19 mouse cellular contexts compared by ENCODE assay signal in genomic region chr8:72260585-72260984, GRCm38 (mm10). TPM values are rescaled to one million over a fixed set of nuclear protein-coding genes. Genes with fewer than 3 reads are reported as not detected.
DNase-seq lines count a peak whose midpoint lies in the region; ATAC-seq and TF ChIP-seq lines count a peak whose summit lies in the region.
"Had no signal": no experiment of that assay in that cellular context is flagged by ENCODE, and none has a peak within 500 bp of the region (broad histone marks: within the 10 kb centered on the region; RNA-seq: fewer than 3 reads in every experiment).

No protein-coding gene starts in this region.

- peak; percentile 32 for DNase-seq in adrenal gland, postnatal 10 days
- no peak for DNase-seq in adrenal gland, postnatal 4 days (ENCODE audit: low spot score in 2 of 2)
- DNase-seq in heart, postnatal 4 days, result no peak
- DNase-seq in midbrain, postnatal 0 days (ENCODE audit: low spot score), result no peak
- no peak for DNase-seq in midbrain, embryonic 10.5 days (ENCODE audit: low spot score)
- DNase-seq in layer of hippocampus, adult 18-20 months (ENCODE audit: low spot score in 2 of 2), result no peak
- DNase-seq: cerebellum, adult 11-12 months; layer of hippocampus, adult 9-11 months; right cerebral cortex, postnatal 25 days had no signal

- 48% methylated on average over 4 of the region's 4 CpGs for WGBS in heart, embryonic 12.5 days
- WGBS in midbrain, postnatal 0 days, result 51% methylated on average over 4 of the region's 4 CpGs
- WGBS in midbrain, embryonic 10.5 days, result 70% methylated on average over 4 of the region's 4 CpGs

- TF ChIP-seq CTCF in midbrain, postnatal 0 days (IDR thresholded peaks at IDR 0.05), result no peak

- no peak overlapping the region for H3K9ac ChIP-seq in heart, embryonic 12.5 days
- no peak overlapping the region for H3K9ac ChIP-seq in midbrain, postnatal 0 days (replicated peaks; ENCODE audit: low read length, poor library complexity, severe bottlenecking)
- H3K9ac ChIP-seq: liver, embryonic 13.5 days had no signal

- H3K4me2 ChIP-seq in heart, embryonic 12.5 days, result no peak overlapping the region
- no peak overlapping the region for H3K4me2 ChIP-seq in midbrain, postnatal 0 days (ENCODE audit: low read depth, low read length, poor library complexity, severe bottlenecking)
- H3K4me2 ChIP-seq: liver, embryonic 13.5 days had no signal

- no peak overlapping the region for H3K4me3 ChIP-seq in heart, embryonic 12.5 days
- no peak overlapping the region for H3K4me3 ChIP-seq in midbrain, postnatal 0 days (ENCODE audit: low read depth, low read length)
- no peak overlapping the region for H3K4me3 ChIP-seq in midbrain, embryonic 10.5 days
- H3K4me3 ChIP-seq: erythroblast, embryonic 14.5 days; liver, embryonic 13.5 days had no signal

- peaks cover 11% of the 10 kb centered on the region for H3K36me3 ChIP-seq in heart, embryonic 12.5 days
- H3K36me3 ChIP-seq in midbrain, postnatal 0 days (ENCODE audit: insufficient read depth, low read length), result 0 out of 2 replicates have a peak, but pooled peaks cover 5% of the 10 kb centered on the region
- peaks cover 14% of the 10 kb centered on the region for H3K36me3 ChIP-seq in midbrain, embryonic 10.5 days

- peaks cover 21% of the 10 kb centered on the region for H3K4me1 ChIP-seq in heart, embryonic 12.5 days (replicated peaks)
- no peaks in the 10 kb centered on the region for H3K4me1 ChIP-seq in midbrain, postnatal 0 days (ENCODE audit: insufficient read depth, low read length)
- no peaks in the 10 kb centered on the region for H3K4me1 ChIP-seq in midbrain, embryonic 10.5 days

- no peak for ATAC-seq in heart, embryonic 12.5 days (ENCODE audit: insufficient number of reproducible peaks, low FRiP score)
- 0 out of 2 replicates have a peak, but pooled peaks have one; percentile 1 for ATAC-seq in midbrain, postnatal 0 days (ENCODE audit: low FRiP score)
- ATAC-seq in inflammation-experienced regulatory T-cells, adult 6 months, result peak; percentile 75

- no peaks in the 10 kb centered on the region for H3K9me3 ChIP-seq in heart, embryonic 12.5 days (replicated peaks)
- H3K9me3 ChIP-seq in midbrain, postnatal 0 days (ENCODE audit: low read length), result no peaks in the 10 kb centered on the region
- H3K9me3 ChIP-seq in midbrain, embryonic 10.5 days (replicated peaks), result no peaks in the 10 kb centered on the region
- H3K9me3 ChIP-seq: liver, embryonic 13.5 days had no signal

- H3K27me3 ChIP-seq in heart, embryonic 12.5 days (replicated peaks), result no peaks in the 10 kb centered on the region
- no peaks in the 10 kb centered on the region for H3K27me3 ChIP-seq in midbrain, postnatal 0 days (ENCODE audit: insufficient read depth, low read length)
- no peaks in the 10 kb centered on the region for H3K27me3 ChIP-seq in midbrain, embryonic 10.5 days (ENCODE audit: low read depth, poor library complexity, severe bottlenecking)
- H3K27me3 ChIP-seq: liver, embryonic 13.5 days had no signal

- H3K27ac ChIP-seq in heart, embryonic 12.5 days (ENCODE audit: poor library complexity, severe bottlenecking), result peak overlapping the region; percentile 29; the same call in 1 of the 2 replicates
- no peak overlapping the region for H3K27ac ChIP-seq in midbrain, postnatal 0 days (ENCODE audit: low read depth, low read length)
- no peak overlapping the region for H3K27ac ChIP-seq in midbrain, embryonic 10.5 days (replicated peaks)
- H3K27ac ChIP-seq: hindbrain, postnatal 0 days; kidney, postnatal 0 days; liver, embryonic 13.5 days; stomach, postnatal 0 days had no signal

RNA-seq across cellular contexts. Expression of gene Ap1m1, which starts 20.8 kb away (rescaled TPM):
- 10 to 100 TPM; 66.8 to 81.0 TPM for total RNA-seq in adrenal gland, postnatal 10 days (2021)
- total RNA-seq in adrenal gland, postnatal 4 days (2021), result 10 to 100 TPM; 75.7 to 81.1 TPM
- polyA plus RNA-seq in heart, embryonic 12.5 days (2016; fragmentation: Nextera tagmentation; extraction: Ambion mirVana), result 112 and 113 TPM in 2 replicates
- total RNA-seq in heart, postnatal 4 days (2021), result 10 to 100 TPM; 66.5 to 71.7 TPM
- total RNA-seq in midbrain, postnatal 0 days (2014; rRNA removed), result 81.8 and 97.2 TPM in 2 replicates
- 252 and 260 TPM in 2 replicates for polyA plus RNA-seq in midbrain, postnatal 0 days (2015; fragmentation: Nextera tagmentation; extraction: Ambion mirVana)
- 201 and 235 TPM in 2 replicates for polyA plus RNA-seq in midbrain, embryonic 10.5 days (2016; fragmentation: Nextera tagmentation; extraction: Ambion mirVana)
- polyA plus RNA-seq in inflammation-experienced regulatory T-cells, adult 6 months (2017; shearing (Covaris generic)), result 100 to 1,000 TPM; 113 to 130 (median 120) TPM
- total RNA-seq in layer of hippocampus, adult 18-20 months (2021), result 10 to 100 TPM; 84.2 to 87.4 TPM

RNA-seq across cellular contexts. Expression of gene Fam32a, which starts 41.1 kb away (rescaled TPM):
- total RNA-seq in adrenal gland, postnatal 10 days (2021), result 10 to 100 TPM; 43.8 to 46.8 TPM
- 10 to 100 TPM; 67.3 to 72.7 TPM for total RNA-seq in adrenal gland, postnatal 4 days (2021)
- 43.9 and 44.7 TPM in 2 replicates for polyA plus RNA-seq in heart, embryonic 12.5 days (2016; fragmentation: Nextera tagmentation; extraction: Ambion mirVana)
- 10 to 100 TPM; 25.4 to 26.5 TPM for total RNA-seq in heart, postnatal 4 days (2021)
- 113 and 116 TPM in 2 replicates for total RNA-seq in midbrain, postnatal 0 days (2014; rRNA removed)
- polyA plus RNA-seq in midbrain, postnatal 0 days (2015; fragmentation: Nextera tagmentation; extraction: Ambion mirVana), result 91.6 and 92.5 TPM in 2 replicates
- polyA plus RNA-seq in midbrain, embryonic 10.5 days (2016; fragmentation: Nextera tagmentation; extraction: Ambion mirVana), result 75.2 and 83.1 TPM in 2 replicates
- 100 to 1,000 TPM in 2 of 3 experiments, 10 to 100 TPM in 1; 94.4 to 119 (median 103) TPM for polyA plus RNA-seq in inflammation-experienced regulatory T-cells, adult 6 months (2017; shearing (Covaris generic))
- total RNA-seq in layer of hippocampus, adult 18-20 months (2021), result 10 to 100 TPM; 64.2 to 70.1 TPM

RNA-seq across cellular contexts. Expression of gene Gm10282, which starts 44.5 kb away (rescaled TPM):
- total RNA-seq in adrenal gland, postnatal 10 days (2021), result 10 to 100 TPM; 18.5 to 18.7 TPM
- 10 to 100 TPM; 30.9 to 31.2 TPM for total RNA-seq in adrenal gland, postnatal 4 days (2021)
- polyA plus RNA-seq in heart, embryonic 12.5 days (2016; fragmentation: Nextera tagmentation; extraction: Ambion mirVana), result 17.1 and 19.9 TPM in 2 replicates
- 10 to 100 TPM; 34.9 to 36.3 TPM for total RNA-seq in heart, postnatal 4 days (2021)
- 2.4 and 3.9 TPM in 2 replicates for total RNA-seq in midbrain, postnatal 0 days (2014; rRNA removed)
- 9.0 and 10.2 TPM in 2 replicates for polyA plus RNA-seq in midbrain, postnatal 0 days (2015; fragmentation: Nextera tagmentation; extraction: Ambion mirVana)
- 38.0 and 38.7 TPM in 2 replicates for polyA plus RNA-seq in midbrain, embryonic 10.5 days (2016; fragmentation: Nextera tagmentation; extraction: Ambion mirVana)
- polyA plus RNA-seq in inflammation-experienced regulatory T-cells, adult 6 months (2017; shearing (Covaris generic)), result 100 to 1,000 TPM in 1 of 3 experiments, 10 to 100 TPM in 2; 20.4 to 115 (median 45.5) TPM
- 1 to 10 TPM; 4.8 to 6.0 TPM for total RNA-seq in layer of hippocampus, adult 18-20 months (2021)

RNA-seq across cellular contexts. Expression of gene Gm11034, which starts 47.1 kb away (rescaled TPM):
- not detected for total RNA-seq in adrenal gland, postnatal 10 days (2021)
- not detected for total RNA-seq in adrenal gland, postnatal 4 days (2021)
- not detected in 2 replicates for polyA plus RNA-seq in heart, embryonic 12.5 days (2016; fragmentation: Nextera tagmentation; extraction: Ambion mirVana)
- total RNA-seq in heart, postnatal 4 days (2021), result not detected
- not detected in 2 replicates for total RNA-seq in midbrain, postnatal 0 days (2014; rRNA removed)
- polyA plus RNA-seq in midbrain, postnatal 0 days (2015; fragmentation: Nextera tagmentation; extraction: Ambion mirVana), result not detected in 2 replicates
- polyA plus RNA-seq in midbrain, embryonic 10.5 days (2016; fragmentation: Nextera tagmentation; extraction: Ambion mirVana), result not detected in 2 replicates
- not detected for polyA plus RNA-seq in inflammation-experienced regulatory T-cells, adult 6 months (2017; shearing (Covaris generic))
- not detected for total RNA-seq in layer of hippocampus, adult 18-20 months (2021)
- total RNA-seq: gastrocnemius, postnatal 25 days; hindbrain, postnatal 0 days; left cerebral cortex, postnatal 36 days; MEL had no signal
- polyA plus RNA-seq: erythroblast, embryonic 14.5 days; hindbrain, postnatal 0 days; kidney, postnatal 0 days; liver, embryonic 13.5 days; stomach, postnatal 0 days had no signal

RNA-seq across cellular contexts. Expression of gene Cib3, which starts 47.9 kb away (rescaled TPM):
- not detected for total RNA-seq in adrenal gland, postnatal 10 days (2021)
- not detected for total RNA-seq in adrenal gland, postnatal 4 days (2021)
- not detected in 2 replicates for polyA plus RNA-seq in heart, embryonic 12.5 days (2016; fragmentation: Nextera tagmentation; extraction: Ambion mirVana)
- total RNA-seq in heart, postnatal 4 days (2021), result not detected
- not detected in 2 replicates for total RNA-seq in midbrain, postnatal 0 days (2014; rRNA removed)
- not detected in 2 replicates for polyA plus RNA-seq in midbrain, postnatal 0 days (2015; fragmentation: Nextera tagmentation; extraction: Ambion mirVana)
- not detected in 2 replicates for polyA plus RNA-seq in midbrain, embryonic 10.5 days (2016; fragmentation: Nextera tagmentation; extraction: Ambion mirVana)
- polyA plus RNA-seq in inflammation-experienced regulatory T-cells, adult 6 months (2017; shearing (Covaris generic)), result 1 to 10 TPM in 1 of 3 experiments, not detected in 2; 2.8 TPM
- under 1 TPM in 1 of 2 experiments, not detected in 1; 0.47 TPM for total RNA-seq in layer of hippocampus, adult 18-20 months (2021)
- total RNA-seq: gastrocnemius, postnatal 25 days; hindbrain, postnatal 0 days; left cerebral cortex, postnatal 36 days; MEL had no signal
- polyA plus RNA-seq: erythroblast, embryonic 14.5 days; hindbrain, postnatal 0 days; kidney, postnatal 0 days; liver, embryonic 13.5 days had no signal
